Mouse (Mus musculus) heart, postnatal 0 days (tissue): Measurements from ENCODE around the gene Dhdds. TPM values are rescaled to one million over a fixed set of nuclear protein-coding genes. Genes with fewer than 3 reads are reported as not detected.
A peak's percentile ranks its signal among the peaks of the same experiment; 100 is the strongest.

Experiments used
- ATAC-seq: fragments of 200-750 bp; cut with Nextera tagmentation; 2 replicates; pipeline ENCODE4 v1.8.0; 2017; ENCODE audit warnings: low read depth, moderate number of reproducible peaks, moderate library complexity; ENCODE audit not compliant: insufficient read depth
- DNase-seq: peaks from one replicate; pipeline ENCODE4 v3.0.0-alpha.2; 2016; ENCODE audit warnings: low spot score
- H3K27ac ChIP-seq: fragments of 300-500 bp; sonication (generic); 2 replicates; pipeline ENCODE4 v1.5.1; 2014; ENCODE audit warnings: low read depth, mild to moderate bottlenecking
- H3K27me3 ChIP-seq: fragments of 300-500 bp; sonication (generic); 2 replicates; pipeline ENCODE4 v1.6.1; 2014; ENCODE audit warnings: low read length, mixed read lengths; ENCODE audit not compliant: control insufficient read depth, insufficient read depth
- H3K36me3 ChIP-seq: fragments of 300-500 bp; sonication (generic); replicated peaks from 2 replicates; pipeline ENCODE4 v1.6.1; 2014; ENCODE audit warnings: low read length, mixed read lengths; ENCODE audit not compliant: control insufficient read depth, insufficient read depth
- H3K4me1 ChIP-seq: fragments of 300-500 bp; sonication (generic); 2 replicates; pipeline ENCODE4 v1.6.1; 2014; ENCODE audit warnings: antibody characterized with exemption; ENCODE audit not compliant: control insufficient read depth, insufficient read depth
- H3K4me2 ChIP-seq: fragments of 300-500 bp; sonication (generic); 2 replicates; pipeline ENCODE4 v1.6.1; 2014; ENCODE audit warnings: low read depth, mild to moderate bottlenecking, low read length, moderate library complexity
- H3K4me3 ChIP-seq: fragments of 300-500 bp; sonication (generic); 2 replicates; pipeline ENCODE4 v1.5.1; 2014; ENCODE audit warnings: low read depth, low read length
- H3K9ac ChIP-seq: fragments of 300-500 bp; sonication (generic); replicated peaks from 2 replicates; pipeline ENCODE4 v1.6.1; 2014; ENCODE audit warnings: low read depth, low read length, mixed read lengths
- H3K9me3 ChIP-seq: fragments of 300-500 bp; sonication (generic); replicated peaks from 2 replicates; pipeline ENCODE4 v1.6.1; 2016; ENCODE audit warnings: low read length; ENCODE audit not compliant: control insufficient read depth
- CTCF ChIP-seq: IDR thresholded peaks from 2 replicates; pipeline ENCODE4 v1.5.1; 2016; ENCODE audit warnings: antibody characterized with exemption, control low read depth, low read depth
- EP300 ChIP-seq: IDR thresholded peaks from 2 replicates; pipeline ENCODE4 v1.6.1; 2016; ENCODE audit warnings: antibody characterized with exemption, low read depth
- WGBS: fragments of 180-500 bp; shearing (Covaris S2); extraction: QIAGEN DNeasy Blood & Tissue Kit; methylation state at CpG from one replicate; pipeline ENCODE4 v1.1.7; 2014; 5-methylcytosine and 5-hydroxymethylcytosine counted together
- polyA plus RNA-seq: library from polyadenylated mRNA; unstranded; fragments of >200 nt; fragmentation: Nextera tagmentation; extraction: Ambion mirVana; gene quantifications from 2 replicates; pipeline ENCODE4 v1.2.1, GENCODE M21; 2015
- total RNA-seq: library from RNA; depleted of rRNA; stranded (reverse); fragments of >200 nt; gene quantifications from 2 replicates; pipeline ENCODE4 v1.2.3, GENCODE M21; 2014; ENCODE audit warnings: low replicate concordance; rRNA removed

Dhdds gene
- total and polyA plus RNA-seq, 2 experiments from 2014 or later = 25.8 to 38.4 TPM

DNA sequence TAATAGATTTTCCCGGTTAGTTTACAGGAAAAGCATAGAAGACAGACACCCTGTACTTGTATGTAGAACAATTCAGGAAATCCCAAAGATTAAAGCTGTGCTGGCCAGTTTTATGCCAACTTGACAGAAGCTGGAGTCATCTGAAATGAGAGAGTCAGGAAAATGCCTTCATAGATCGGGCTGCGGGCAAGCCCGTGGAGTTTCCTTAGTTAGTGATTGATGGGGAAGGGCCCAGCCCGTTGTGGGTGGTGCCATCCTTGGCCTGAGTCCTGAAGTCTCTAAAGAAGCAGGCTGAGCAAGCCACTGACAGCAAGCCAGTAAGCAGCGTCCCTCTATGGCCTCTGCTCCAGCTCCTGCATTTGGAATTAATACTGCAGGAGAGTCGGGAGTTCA lies 71.4 kb downstream of the Dhdds start:
- peak; percentile 8 for DNase-seq
- Histone ChIP-seq H3K9ac (no peak overlapping the region), H3K4me1 (no peaks in the 10 kb centered on the region), H3K9me3 (no peaks in the 10 kb centered on the region), H3K27me3 (no peaks in the 10 kb centered on the region), H3K27ac (peak overlapping the region; percentile 22), H3K4me2 (no peak overlapping the region; the same call in 1 of the 2 replicates), H3K36me3 (no peaks in the 10 kb centered on the region), H3K4me3 (no peak overlapping the region)
- WGBS = 28% methylated on average over 7 of the region's 7 CpGs
- TF ChIP-seq EP300 (no peak), CTCF (no peak)
- peak; percentile 36; the same call in 1 of the 2 replicates for ATAC-seq

DNA sequence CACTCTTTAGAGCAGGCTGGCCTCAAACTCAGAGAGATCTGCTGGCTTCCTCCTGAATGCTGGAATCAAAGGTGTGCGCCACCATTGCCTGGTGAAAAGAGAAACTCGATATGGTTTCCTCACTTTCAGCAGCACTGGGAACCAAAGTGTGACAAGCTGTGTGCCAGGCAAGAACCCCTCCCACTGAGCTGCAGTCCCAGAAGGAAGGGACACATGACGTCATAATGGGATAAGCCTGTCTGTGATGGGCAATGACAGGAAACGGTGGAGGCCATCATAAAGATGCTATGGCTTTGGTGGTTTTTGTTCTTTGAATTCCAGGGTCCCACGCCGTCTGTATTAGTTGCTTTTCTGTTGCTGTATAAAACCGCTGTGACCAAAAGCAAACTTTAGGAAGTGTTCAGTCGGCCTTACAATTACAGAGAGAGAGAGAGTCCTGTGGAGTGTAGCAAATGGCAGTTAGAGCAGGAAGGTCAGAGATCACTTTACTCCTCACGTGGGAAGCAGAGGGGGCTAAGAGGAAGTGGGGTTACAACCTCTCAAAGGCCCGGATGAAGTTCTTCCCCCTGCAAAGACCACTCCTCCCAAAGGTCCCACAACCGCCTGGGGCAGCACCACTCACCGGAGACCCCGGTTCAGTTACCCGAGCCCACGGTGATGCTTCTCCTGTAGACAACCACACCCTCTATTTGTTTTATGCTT lies 72.0 kb downstream of the Dhdds start:
- 42% methylated on average over 15 of the region's 15 CpGs for WGBS
- DNase-seq (peak; percentile 55), ATAC-seq (peak; percentile 68)
- Histone ChIP-seq H3K9ac (no peak overlapping the region), H3K27ac (peak overlapping the region; percentile 22), H3K4me3 (no peak overlapping the region), H3K4me2 (no peak overlapping the region; the same call in 1 of the 2 replicates), H3K36me3 (no peaks in the 10 kb centered on the region), H3K4me1 (no peaks in the 10 kb centered on the region), H3K9me3 (no peaks in the 10 kb centered on the region), H3K27me3 (no peaks in the 10 kb centered on the region)
- TF ChIP-seq CTCF (no peak), EP300 (no peak)

GRCm38 (mm10) chr4:133925204-133925603 lies 75.5 kb downstream of the Dhdds start:
- ATAC-seq = 0 out of 2 replicates have a peak, but pooled peaks have one; percentile 49
- Histone ChIP-seq H3K4me3 (no peak overlapping the region), H3K27me3 (no peaks in the 10 kb centered on the region), H3K4me1 (no peaks in the 10 kb centered on the region), H3K9ac (no peak overlapping the region), H3K4me2 (no peak overlapping the region), H3K27ac (no peak overlapping the region), H3K9me3 (no peaks in the 10 kb centered on the region), H3K36me3 (no peaks in the 10 kb centered on the region)
- peak; percentile 54 for DNase-seq
- TF ChIP-seq EP300 (no peak), CTCF (no peak)
- 35% methylated on average over 4 of the region's 4 CpGs for WGBS

DNA sequence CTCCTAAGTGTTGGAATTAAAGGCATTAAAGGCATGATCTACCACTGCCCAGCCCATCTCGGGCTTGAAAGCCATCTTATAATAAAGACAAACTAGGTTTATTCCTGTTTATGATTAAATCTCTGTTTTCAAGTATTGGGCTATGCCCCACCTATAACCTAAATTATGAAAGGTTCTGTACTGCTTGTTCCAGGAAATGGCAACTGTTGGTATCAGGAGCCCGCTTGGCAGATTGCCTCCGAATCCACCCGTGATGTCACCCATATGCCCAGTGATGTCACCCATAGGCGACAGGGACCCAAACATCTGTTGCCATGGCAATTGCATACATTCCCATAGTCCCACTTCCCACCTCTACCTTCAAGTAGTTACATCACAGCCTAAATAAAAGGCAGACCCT lies 77.0 kb downstream of the Dhdds start:
- no peak for TF ChIP-seq EP300
- no peak for TF ChIP-seq CTCF
- no peak overlapping the region for H3K4me3 ChIP-seq
- no peak overlapping the region for H3K9ac ChIP-seq
- ATAC-seq = no peak
- H3K36me3 ChIP-seq = no peaks in the 10 kb centered on the region
- DNase-seq = no peak
- no peaks in the 10 kb centered on the region for H3K9me3 ChIP-seq
- WGBS = 86% methylated on average over 5 of the region's 5 CpGs
- H3K4me1 ChIP-seq = no peaks in the 10 kb centered on the region
- no peak overlapping the region for H3K4me2 ChIP-seq
- H3K27me3 ChIP-seq = no peaks in the 10 kb centered on the region
- H3K27ac ChIP-seq = no peak overlapping the region

Other genes starting within 250 kb of the Dhdds start
- 27.9 and 33.3 TPM in 2 replicates for gene Arid1a, start 244.1 kb downstream of the Dhdds start, total RNA-seq
- 9.7 and 10.1 TPM in 2 replicates for gene Arid1a, start 244.1 kb downstream of the Dhdds start, polyA plus RNA-seq
- 8.0 and 16.9 TPM in 2 replicates for gene Rps6ka1, start 113.1 kb downstream of the Dhdds start, total RNA-seq
- gene Rps6ka1, start 113.1 kb downstream of the Dhdds start, polyA plus RNA-seq = 5.9 and 6.8 TPM in 2 replicates
- 197 and 271 TPM in 2 replicates for gene Hmgn2, start 32.3 kb downstream of the Dhdds start, total RNA-seq
- 867 and 901 TPM in 2 replicates for gene Hmgn2, start 32.3 kb downstream of the Dhdds start, polyA plus RNA-seq
- not detected in 2 replicates for gene Lin28a, start 17.9 kb upstream of the Dhdds start, total RNA-seq
- gene Lin28a, start 17.9 kb upstream of the Dhdds start, polyA plus RNA-seq = 0.10 TPM in 1 of 2 replicates, not detected in the other
- not detected in 2 replicates for gene Zfp683, start 52.9 kb upstream of the Dhdds start, total RNA-seq
- gene Zfp683, start 52.9 kb upstream of the Dhdds start, polyA plus RNA-seq = not detected in 2 replicates
- gene Crybg2, start 59.9 kb upstream of the Dhdds start, total RNA-seq = 0.08 and 6.6 TPM in 2 replicates
- gene Crybg2, start 59.9 kb upstream of the Dhdds start, polyA plus RNA-seq = 0.11 TPM in 1 of 2 replicates, not detected in the other
- 10.5 TPM in 1 of 2 replicates, not detected in the other for gene Cd52, start 94.2 kb upstream of the Dhdds start, total RNA-seq
- 9.3 and 10.5 TPM in 2 replicates for gene Cd52, start 94.2 kb upstream of the Dhdds start, polyA plus RNA-seq
- not detected in 2 replicates for gene Ubxn11, start 101.7 kb upstream of the Dhdds start, total RNA-seq
- 0.97 and 1.2 TPM in 2 replicates for gene Ubxn11, start 101.7 kb upstream of the Dhdds start, polyA plus RNA-seq
- gene Sh3bgrl3, start 127.9 kb upstream of the Dhdds start, total RNA-seq = 49.7 and 67.6 TPM in 2 replicates
- gene Sh3bgrl3, start 127.9 kb upstream of the Dhdds start, polyA plus RNA-seq = 140 and 150 TPM in 2 replicates
- gene Cep85, start 186.2 kb upstream of the Dhdds start, total RNA-seq = 24.2 and 30.6 TPM in 2 replicates
- 27.4 and 29.7 TPM in 2 replicates for gene Cep85, start 186.2 kb upstream of the Dhdds start, polyA plus RNA-seq
- gene Gm7534, start 202.1 kb upstream of the Dhdds start, total RNA-seq = not detected in 2 replicates
- gene Gm7534, start 202.1 kb upstream of the Dhdds start, polyA plus RNA-seq = not detected in 2 replicates
- not detected in 2 replicates for gene Catsper4, start 226.5 kb upstream of the Dhdds start, total RNA-seq
- not detected in 2 replicates for gene Catsper4, start 226.5 kb upstream of the Dhdds start, polyA plus RNA-seq
- 0.69 and 5.1 TPM in 2 replicates for gene Cnksr1, start 237.5 kb upstream of the Dhdds start, total RNA-seq
- 0.66 and 0.77 TPM in 2 replicates for gene Cnksr1, start 237.5 kb upstream of the Dhdds start, polyA plus RNA-seq
- not detected in 2 replicates for gene E130218I03Rik, start 242.7 kb upstream of the Dhdds start, total RNA-seq
- gene E130218I03Rik, start 242.7 kb upstream of the Dhdds start, polyA plus RNA-seq = 0.16 and 0.20 TPM in 2 replicates
- gene Zfp593, start 244.7 kb upstream of the Dhdds start, total RNA-seq = 4.0 and 4.2 TPM in 2 replicates
- 5.4 and 6.0 TPM in 2 replicates for gene Zfp593, start 244.7 kb upstream of the Dhdds start, polyA plus RNA-seq
- not detected in 2 replicates for gene Gm30191, start 246.0 kb upstream of the Dhdds start, total RNA-seq
- gene Gm30191, start 246.0 kb upstream of the Dhdds start, polyA plus RNA-seq = not detected in 2 replicates